Mouse (Mus musculus) MEL (cell line): ENCODE results near the gene Enc1.

Source experiments
- CTCF ChIP-seq, 3 experiments: IDR thresholded peaks in 2 of 3; conservative IDR thresholded peaks in 1 of 3; 2 replicates each; pipeline ENCODE4 v1.5.1; 2011 to 2012; ENCODE audit warnings: low read length in 3 of 3, low read depth in 2 of 3, mild to moderate bottlenecking in 2 of 3, improper control_type of control experiment in 1 of 3, inconsistent platforms in 1 of 3, mixed read lengths in 1 of 3, moderate library complexity in 1 of 3; ENCODE audit not compliant: control insufficient read depth in 1 of 3, insufficient read depth in 1 of 3, poor library complexity in 1 of 3, severe bottlenecking in 1 of 3
- ELF1 ChIP-seq: IDR thresholded peaks from 2 replicates; pipeline ENCODE4 v1.6.1; 2014; ENCODE audit warnings: low read depth, mild to moderate bottlenecking, inconsistent platforms, low read length, improper control_type of control experiment, moderate library complexity
- MAX ChIP-seq: IDR thresholded peaks from 2 replicates; pipeline ENCODE4 v1.6.1; 2011; ENCODE audit warnings: low read length, improper control_type of control experiment
- MXI1 ChIP-seq: IDR thresholded peaks from 2 replicates; pipeline ENCODE4 v1.6.1; 2011; ENCODE audit warnings: mild to moderate bottlenecking, low read depth, low read length, improper control_type of control experiment
- NRF1 ChIP-seq: IDR thresholded peaks from 2 replicates; pipeline ENCODE4 v1.6.1; 2014; ENCODE audit warnings: low read depth, mild to moderate bottlenecking, inconsistent platforms, low read length, improper control_type of control experiment, moderate library complexity; ENCODE audit not compliant: poor library complexity, insufficient read depth, severe bottlenecking
- POLR2A ChIP-seq, 2 experiments: IDR thresholded peaks; 2 replicates each; pipeline ENCODE4 v1.6.1; 2011 to 2012; ENCODE audit warnings: low read length in 2 of 2, mild to moderate bottlenecking in 2 of 2, control low read depth in 1 of 2, improper control_type of control experiment in 1 of 2, low read depth in 1 of 2, moderate library complexity in 1 of 2; ENCODE audit not compliant: control insufficient read depth in 1 of 2, insufficient read depth in 1 of 2, poor library complexity in 1 of 2
- RAD21 ChIP-seq: IDR thresholded peaks from 2 replicates; pipeline ENCODE4 v1.6.1; 2011; ENCODE audit warnings: mild to moderate bottlenecking, low read depth, low read length, improper control_type of control experiment
- UBTF ChIP-seq: IDR thresholded peaks from 2 replicates; pipeline ENCODE4 v1.6.1; 2012; ENCODE audit warnings: low read depth, mild to moderate bottlenecking, inconsistent platforms, low read length, improper control_type of control experiment, moderate library complexity, borderline replicate concordance; ENCODE audit not compliant: insufficient read depth
- ZC3H11A ChIP-seq: IDR thresholded peaks from 2 replicates; pipeline ENCODE4 v1.6.1; 2012; ENCODE audit warnings: low read depth, mild to moderate bottlenecking, inconsistent platforms, low read length, improper control_type of control experiment

GRCm38 (mm10) chr13:97234785-97235417 lies 6.0 kb upstream of the Enc1 start:
- peak; percentile 92 for TF ChIP-seq RAD21
- TF ChIP-seq ELF1: no peak
- TF ChIP-seq NRF1: 0 out of 2 replicates have a peak, but pooled peaks have one; percentile 19
- peak; percentile 38 to 87 (median 69) for TF ChIP-seq CTCF (IDR thresholded peaks at IDR 0.05 in 2 of 3, conservative IDR thresholded peaks at IDR 0.05 in 1 of 3; ENCODE audit: control insufficient read depth in 1 of 3, insufficient read depth in 1 of 3, low read depth in 2 of 3, low read length in 3 of 3, poor library complexity in 1 of 3, severe bottlenecking in 1 of 3)
- no peak for TF ChIP-seq POLR2A (IDR thresholded peaks at IDR 0.05; ENCODE audit: control insufficient read depth in 1 of 2, insufficient read depth in 1 of 2, low read depth in 1 of 2, low read length in 2 of 2, poor library complexity in 1 of 2)
- TF ChIP-seq ZC3H11A: peak; percentile 96
- no peak for TF ChIP-seq UBTF
- TF ChIP-seq MAX: no peak
- TF ChIP-seq MXI1: no peak
